Mouse (Mus musculus): ENCODE data around the gene Zdhhc5. TPM values are rescaled to one million over a fixed set of nuclear protein-coding genes. Genes with fewer than 3 reads are reported as not detected.
A peak's percentile ranks its signal among the peaks of the same experiment; 100 is the strongest.

The Zdhhc5 gene
- total and polyA plus RNA-seq, 2 experiments from 2014 or later = 14.6 to 38.2 TPM

GRCm38 (mm10) chr2:84666081-84666480 is 48.9 kb downstream of the Zdhhc5 start:
- no peak for TF ChIP-seq CTCF (IDR thresholded peaks at IDR 0.05; ENCODE audit: low read depth)
- no peaks in the 10 kb centered on the region; the same call in 1 of the 2 replicates for H3K36me3 ChIP-seq (ENCODE audit: insufficient read depth, low read length)
- no peak overlapping the region for H3K27ac ChIP-seq
- H3K4me3 ChIP-seq (ENCODE audit: low read length) = no peak overlapping the region
- H3K4me1 ChIP-seq (ENCODE audit: insufficient read depth, low read length) = no peaks in the 10 kb centered on the region
- WGBS = 65% methylated on average over 12 of the region's 12 CpGs
- H3K9me3 ChIP-seq (ENCODE audit: low read length) = no peaks in the 10 kb centered on the region
- DNase-seq (ENCODE audit: low spot score) (no peak), ATAC-seq (no peak)
- no peak overlapping the region for H3K4me2 ChIP-seq (ENCODE audit: low read depth, low read length)
- H3K27me3 ChIP-seq (ENCODE audit: insufficient read depth, low read length) = no peaks in the 10 kb centered on the region
- H3K9ac ChIP-seq (replicated peaks; ENCODE audit: low read length) = no peak overlapping the region

GRCm38 (mm10) chr2:84662866-84663265 is 52.1 kb downstream of the Zdhhc5 start:
- TF ChIP-seq CTCF (IDR thresholded peaks at IDR 0.05; ENCODE audit: low read depth) = peak; percentile 57
- H3K4me3 ChIP-seq (ENCODE audit: low read length) = no peak overlapping the region
- H3K27me3 ChIP-seq (ENCODE audit: insufficient read depth, low read length) = no peaks in the 10 kb centered on the region
- H3K4me2 ChIP-seq (ENCODE audit: low read depth, low read length) = no peak overlapping the region
- no peaks in the 10 kb centered on the region for H3K9me3 ChIP-seq (ENCODE audit: low read length)
- H3K4me1 ChIP-seq (ENCODE audit: insufficient read depth, low read length) = no peaks in the 10 kb centered on the region
- no peaks in the 10 kb centered on the region for H3K36me3 ChIP-seq (ENCODE audit: insufficient read depth, low read length)
- no peak overlapping the region for H3K9ac ChIP-seq (replicated peaks; ENCODE audit: low read length)
- WGBS = 27% methylated on average over 2 of the region's 2 CpGs
- no peak overlapping the region for H3K27ac ChIP-seq
- DNase-seq (ENCODE audit: low spot score) (peak; percentile 63), ATAC-seq (no peak)

- Histone ChIP-seq H3K9ac (replicated peaks; ENCODE audit: low read length) (no peak overlapping the region), H3K27ac (no peak overlapping the region), H3K4me1 (ENCODE audit: insufficient read depth, low read length) (no peaks in the 10 kb centered on the region), H3K27me3 (ENCODE audit: insufficient read depth, low read length) (no peaks in the 10 kb centered on the region), H3K4me3 (ENCODE audit: low read length) (no peak overlapping the region), H3K36me3 (ENCODE audit: insufficient read depth, low read length) (no peaks in the 10 kb centered on the region), H3K9me3 (ENCODE audit: low read length) (no peaks in the 10 kb centered on the region), H3K4me2 (ENCODE audit: low read depth, low read length) (no peak overlapping the region)
- WGBS = 65% methylated on average over 3 of the region's 3 CpGs
- ATAC-seq (no peak), DNase-seq (ENCODE audit: low spot score) (peak; percentile 45)
- TF ChIP-seq CTCF (IDR thresholded peaks at IDR 0.05; ENCODE audit: low read depth) = peak; percentile 63
These were observed 54.7 kb downstream of the Zdhhc5 start for GRCm38 (mm10) chr2:84660253-84660652.

GRCm38 (mm10) chr2:84658806-84659205 is 56.2 kb downstream of the Zdhhc5 start, which contains the start of gene Btbd18:
Gene Btbd18, plus strand, starts transcription at chr2:84659079.
- ATAC-seq = no peak
- no peaks in the 10 kb centered on the region for H3K9me3 ChIP-seq (ENCODE audit: low read length)
- no peaks in the 10 kb centered on the region for H3K4me1 ChIP-seq (ENCODE audit: insufficient read depth, low read length)
- WGBS = 92% methylated on average over 32 of the region's 32 CpGs
- DNase-seq (ENCODE audit: low spot score) = no peak
- no peaks in the 10 kb centered on the region for H3K36me3 ChIP-seq (ENCODE audit: insufficient read depth, low read length)
- H3K4me3 ChIP-seq (ENCODE audit: low read length) = no peak within 1 kb of the TSS
- no peak within 1 kb of the TSS for H3K4me2 ChIP-seq (ENCODE audit: low read depth, low read length)
- no peaks in the 10 kb centered on the region for H3K27me3 ChIP-seq (ENCODE audit: insufficient read depth, low read length)
- H3K27ac ChIP-seq = no peak within 1 kb of the TSS
- H3K9ac ChIP-seq (replicated peaks; ENCODE audit: low read length) = no peak within 1 kb of the TSS
- TF ChIP-seq CTCF (IDR thresholded peaks at IDR 0.05; ENCODE audit: low read depth) = no peak

- no peak for ATAC-seq
- WGBS = 85% methylated on average over 1 of the region's 1 CpGs
- no peaks in the 10 kb centered on the region for H3K36me3 ChIP-seq (ENCODE audit: insufficient read depth, low read length)
These were observed 59.1 kb downstream of the Zdhhc5 start for GRCm38 (mm10) chr2:84655864-84656263.

GRCm38 (mm10) chr2:84653354-84653753 is 61.6 kb downstream of the Zdhhc5 start:
- no peak for DNase-seq (ENCODE audit: low spot score)
- H3K4me1 ChIP-seq (ENCODE audit: insufficient read depth, low read length) = no peaks in the 10 kb centered on the region
- ATAC-seq = no peak
- H3K27ac ChIP-seq = no peak overlapping the region
- H3K27me3 ChIP-seq (ENCODE audit: insufficient read depth, low read length) = no peaks in the 10 kb centered on the region
- no peaks in the 10 kb centered on the region for H3K36me3 ChIP-seq (ENCODE audit: insufficient read depth, low read length)
- no peaks in the 10 kb centered on the region for H3K9me3 ChIP-seq (ENCODE audit: low read length)
- TF ChIP-seq CTCF (IDR thresholded peaks at IDR 0.05; ENCODE audit: low read depth) = peak; percentile 38
- H3K4me2 ChIP-seq (ENCODE audit: low read depth, low read length) = no peak overlapping the region
- no peak overlapping the region for H3K4me3 ChIP-seq (ENCODE audit: low read length)
- H3K9ac ChIP-seq (replicated peaks; ENCODE audit: low read length) = no peak overlapping the region

More at GRCm38 (mm10) chr2:84655864-84656263, 59.1 kb downstream of the Zdhhc5 start:
- Histone ChIP-seq H3K4me1 (ENCODE audit: insufficient read depth, low read length) (no peaks in the 10 kb centered on the region), H3K4me3 (ENCODE audit: low read length) (no peak overlapping the region), H3K27me3 (ENCODE audit: insufficient read depth, low read length) (no peaks in the 10 kb centered on the region), H3K4me2 (ENCODE audit: low read depth, low read length) (no peak overlapping the region), H3K9me3 (ENCODE audit: low read length) (no peaks in the 10 kb centered on the region), H3K9ac (replicated peaks; ENCODE audit: low read length) (no peak overlapping the region), H3K27ac (no peak overlapping the region)
- TF ChIP-seq CTCF (IDR thresholded peaks at IDR 0.05; ENCODE audit: low read depth) = no peak
- DNase-seq (ENCODE audit: low spot score) = no peak

- peaks cover 4% of the 10 kb centered on the region; the same call in 1 of the 2 replicates for H3K4me1 ChIP-seq (ENCODE audit: insufficient read depth, low read length)
- no peaks in the 10 kb centered on the region for H3K36me3 ChIP-seq (ENCODE audit: insufficient read depth, low read length)
- H3K9me3 ChIP-seq (ENCODE audit: low read length) = no peaks in the 10 kb centered on the region
- ATAC-seq (peak; percentile 99), DNase-seq (ENCODE audit: low spot score) (peak; percentile 96)
- 0% methylated on average over 15 of the region's 15 CpGs for WGBS
- H3K9ac ChIP-seq (replicated peaks; ENCODE audit: low read length) = peak within 1 kb of the TSS; percentile 79
- no peaks in the 10 kb centered on the region for H3K27me3 ChIP-seq (ENCODE audit: insufficient read depth, low read length)
- H3K4me3 ChIP-seq (ENCODE audit: low read length) = peak within 1 kb of the TSS; percentile 73
- no peak for TF ChIP-seq CTCF (IDR thresholded peaks at IDR 0.05; ENCODE audit: low read depth)
- peak within 1 kb of the TSS; percentile 77 for H3K4me2 ChIP-seq (ENCODE audit: low read depth, low read length)
- peak within 1 kb of the TSS; percentile 94 for H3K27ac ChIP-seq
These were observed 64.3 kb downstream of the Zdhhc5 start, which contains the start of gene Ctnnd1 for GRCm38 (mm10) chr2:84650464-84651195. Gene Ctnnd1, minus strand, starts transcription at chr2:84650765.
